Comparison of ENCODE assay signal across 8 mouse cellular contexts in the genomic region with DNA sequence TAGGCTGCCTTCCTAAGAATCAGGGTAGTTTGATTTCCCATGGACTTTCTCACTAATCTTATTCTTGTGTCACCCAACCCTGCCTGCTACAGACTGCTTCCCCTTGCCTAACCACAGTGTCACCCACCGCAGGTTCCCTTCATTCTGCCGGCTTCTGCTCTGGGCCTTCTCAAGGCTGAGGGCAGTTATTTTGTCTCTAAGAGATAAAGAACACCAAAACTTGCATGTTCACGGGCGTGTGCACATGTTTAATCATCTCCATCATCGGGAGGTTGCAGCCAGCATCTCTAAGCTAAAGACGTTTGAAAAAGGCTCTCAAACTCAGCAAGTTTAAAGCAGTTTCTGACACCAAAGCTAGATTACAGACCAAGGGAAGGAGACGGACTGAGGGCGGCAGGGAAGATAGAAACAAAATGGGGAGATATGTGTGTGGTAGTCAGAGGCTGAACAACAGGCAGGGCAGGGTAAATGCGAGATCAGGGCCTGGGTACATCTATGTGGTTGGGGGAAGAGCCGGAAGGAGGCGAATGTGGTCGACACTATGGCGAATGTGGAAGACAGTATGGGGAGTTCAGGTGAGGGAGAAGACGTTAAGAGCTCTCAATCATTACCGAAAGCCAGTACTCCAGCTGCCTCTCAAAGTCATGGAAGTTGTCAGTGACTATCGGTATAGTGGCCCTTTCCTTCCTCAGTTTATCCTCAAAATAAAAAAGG. TPM values are rescaled to one million over a fixed set of nuclear protein-coding genes. Genes with fewer than 3 reads are reported as not detected.
DNase-seq lines count a peak whose midpoint lies in the region; ATAC-seq and TF ChIP-seq lines count a peak whose summit lies in the region.

No protein-coding gene starts in this region.

- peak overlapping the region; percentile 91 for H3K9ac ChIP-seq in kidney, postnatal 0 days (ENCODE audit: low read depth, low read length)
- H3K9ac ChIP-seq in intestine, postnatal 0 days (ENCODE audit: low read depth, low read length) = peak overlapping the region; percentile 90
- H3K9ac ChIP-seq in midbrain, postnatal 0 days (replicated peaks; ENCODE audit: low read length, poor library complexity, severe bottlenecking) = peak overlapping the region; percentile 71; the same call in 1 of the 2 replicates

- no peak for TF ChIP-seq POLR2A in embryonic fibroblast, embryonic 13.5 days (IDR thresholded peaks at IDR 0.05; ENCODE audit: low read depth, low read length)

- WGBS in kidney, postnatal 0 days = 14% methylated on average over 16 of the region's 16 CpGs
- WGBS in intestine, postnatal 0 days = 7% methylated on average over 16 of the region's 16 CpGs
- 28% methylated on average over 16 of the region's 16 CpGs for WGBS in midbrain, postnatal 0 days

- peak overlapping the region; percentile 93 for H3K4me3 ChIP-seq in kidney, postnatal 0 days (replicated peaks; ENCODE audit: low read depth, low read length)
- peak overlapping the region; percentile 90 for H3K4me3 ChIP-seq in embryonic fibroblast, embryonic 13.5 days (ENCODE audit: insufficient read depth, low read length)
- H3K4me3 ChIP-seq in intestine, postnatal 0 days (ENCODE audit: low read depth, low read length) = peak overlapping the region; percentile 82
- H3K4me3 ChIP-seq in midbrain, postnatal 0 days (ENCODE audit: low read depth, low read length) = peak overlapping the region; percentile 69

- no peaks in the 10 kb centered on the region for H3K27me3 ChIP-seq in kidney, postnatal 0 days (ENCODE audit: insufficient read depth, low read length)
- no peaks in the 10 kb centered on the region for H3K27me3 ChIP-seq in intestine, postnatal 0 days (replicated peaks; ENCODE audit: control insufficient read depth, insufficient read depth, low read length)
- H3K27me3 ChIP-seq in midbrain, postnatal 0 days (ENCODE audit: insufficient read depth, low read length) = no peaks in the 10 kb centered on the region

- no peaks in the 10 kb centered on the region for H3K36me3 ChIP-seq in kidney, postnatal 0 days (ENCODE audit: insufficient read depth, low read length)
- 0 out of 2 replicates have a peak, but pooled peaks cover 3% of the 10 kb centered on the region for H3K36me3 ChIP-seq in intestine, postnatal 0 days (ENCODE audit: control insufficient read depth, insufficient read depth)
- no peaks in the 10 kb centered on the region for H3K36me3 ChIP-seq in midbrain, postnatal 0 days (ENCODE audit: insufficient read depth, low read length)

- no peaks in the 10 kb centered on the region for H3K9me3 ChIP-seq in kidney, postnatal 0 days (replicated peaks; ENCODE audit: low read length)
- H3K9me3 ChIP-seq in intestine, postnatal 0 days (ENCODE audit: control insufficient read depth) = no peaks in the 10 kb centered on the region
- H3K9me3 ChIP-seq in midbrain, postnatal 0 days (ENCODE audit: low read length) = no peaks in the 10 kb centered on the region

- H3K27ac ChIP-seq in kidney, postnatal 0 days = peak overlapping the region; percentile 99; the same call in 1 of the 2 replicates
- H3K27ac ChIP-seq in embryonic fibroblast, embryonic 13.5 days (ENCODE audit: insufficient read depth, low read length) = no peak overlapping the region
- H3K27ac ChIP-seq in intestine, postnatal 0 days (ENCODE audit: low read depth, low read length) = peak overlapping the region; percentile 100
- 0 out of 2 replicates have a peak overlapping the region, but pooled peaks have one; percentile 47 for H3K27ac ChIP-seq in midbrain, postnatal 0 days (ENCODE audit: low read depth, low read length)

- DNase-seq in kidney, postnatal 0 days (ENCODE audit: low spot score) = peak; percentile 7
- DNase-seq in kidney, adult 8-10 months = no peak
- DNase-seq in midbrain, postnatal 0 days (ENCODE audit: low spot score) = no peak
- DNase-seq in layer of hippocampus, adult 18-20 months (ENCODE audit: low spot score in 2 of 2) = no peak
- DNase-seq in embryo, embryonic 10.5 days (ENCODE audit: low spot score) = no peak
- DNase-seq in embryo, embryonic 11 days = no peak

- no peak for ATAC-seq in kidney, postnatal 0 days (replicated peaks; ENCODE audit: low FRiP score, low read depth)
- ATAC-seq in intestine, postnatal 0 days = no peak
- ATAC-seq in midbrain, postnatal 0 days (ENCODE audit: low FRiP score) = no peak

- peak overlapping the region; percentile 77 for H3K4me2 ChIP-seq in kidney, postnatal 0 days (ENCODE audit: low read length)
- H3K4me2 ChIP-seq in intestine, postnatal 0 days (replicated peaks; ENCODE audit: low read depth) = peak overlapping the region; percentile 88
- H3K4me2 ChIP-seq in midbrain, postnatal 0 days (ENCODE audit: low read depth, low read length, poor library complexity, severe bottlenecking) = peak overlapping the region; percentile 90

- no peak for TF ChIP-seq CTCF in kidney, postnatal 0 days (IDR thresholded peaks at IDR 0.05; ENCODE audit: low read depth)
- TF ChIP-seq CTCF in embryonic fibroblast, embryonic 13.5 days (IDR thresholded peaks at IDR 0.05; ENCODE audit: borderline replicate concordance, insufficient read depth, low read length) = no peak
- TF ChIP-seq CTCF in intestine, postnatal 0 days (IDR thresholded peaks at IDR 0.05; ENCODE audit: low read depth) = no peak
- TF ChIP-seq CTCF in midbrain, postnatal 0 days (IDR thresholded peaks at IDR 0.05) = no peak

- peaks cover 44% of the 10 kb centered on the region for H3K4me1 ChIP-seq in kidney, postnatal 0 days (replicated peaks; ENCODE audit: insufficient read depth, low read length)
- H3K4me1 ChIP-seq in embryonic fibroblast, embryonic 13.5 days (ENCODE audit: control insufficient read depth, insufficient read depth, low read length) = peaks cover 24% of the 10 kb centered on the region
- peaks cover 41% of the 10 kb centered on the region for H3K4me1 ChIP-seq in intestine, postnatal 0 days (replicated peaks; ENCODE audit: control insufficient read depth, insufficient read depth, low read length)
- H3K4me1 ChIP-seq in midbrain, postnatal 0 days (ENCODE audit: insufficient read depth, low read length) = peaks cover 3% of the 10 kb centered on the region; the same call in 1 of the 2 replicates

RNA-seq across cellular contexts. Expression of a gene that starts 7.0 kb away (rescaled TPM):
- 50.6 and 52.1 TPM in 2 replicates for polyA plus RNA-seq in kidney, postnatal 0 days (2015; fragmentation: Nextera tagmentation; extraction: Ambion mirVana)
- 63.8 and 66.2 TPM in 2 replicates for polyA plus RNA-seq in embryonic fibroblast, embryonic 13.5 days (2011; ENCODE audit: insufficient read length, low read depth, missing spikeins)
- 74.2 and 78.1 TPM in 2 replicates for polyA plus RNA-seq in intestine, postnatal 0 days (2015; fragmentation: Nextera tagmentation; extraction: Ambion mirVana)
- total RNA-seq in midbrain, postnatal 0 days (2014; rRNA removed) = 11.0 and 11.3 TPM in 2 replicates
- 15.8 and 17.2 TPM in 2 replicates for polyA plus RNA-seq in midbrain, postnatal 0 days (2015; fragmentation: Nextera tagmentation; extraction: Ambion mirVana)
- 10 to 100 TPM; 27.8 to 32.9 TPM for total RNA-seq in layer of hippocampus, adult 18-20 months (2021)

RNA-seq across cellular contexts. Expression of a gene that starts 18.8 kb away (rescaled TPM):
- 9.7 and 10.3 TPM in 2 replicates for polyA plus RNA-seq in kidney, postnatal 0 days (2015; fragmentation: Nextera tagmentation; extraction: Ambion mirVana)
- polyA plus RNA-seq in embryonic fibroblast, embryonic 13.5 days (2011; ENCODE audit: insufficient read length, low read depth, missing spikeins) = 20.5 and 27.6 TPM in 2 replicates
- 13.0 and 13.8 TPM in 2 replicates for polyA plus RNA-seq in intestine, postnatal 0 days (2015; fragmentation: Nextera tagmentation; extraction: Ambion mirVana)
- 26.6 and 30.7 TPM in 2 replicates for total RNA-seq in midbrain, postnatal 0 days (2014; rRNA removed)
- polyA plus RNA-seq in midbrain, postnatal 0 days (2015; fragmentation: Nextera tagmentation; extraction: Ambion mirVana) = 15.4 and 17.1 TPM in 2 replicates
- 10 to 100 TPM; 66.7 to 71.6 TPM for total RNA-seq in layer of hippocampus, adult 18-20 months (2021)

RNA-seq across cellular contexts. Expression of a gene that starts 38.8 kb away (rescaled TPM):
- polyA plus RNA-seq in kidney, postnatal 0 days (2015; fragmentation: Nextera tagmentation; extraction: Ambion mirVana) = 65.8 and 66.8 TPM in 2 replicates
- polyA plus RNA-seq in embryonic fibroblast, embryonic 13.5 days (2011; ENCODE audit: insufficient read length, low read depth, missing spikeins) = 50.4 and 70.0 TPM in 2 replicates
- polyA plus RNA-seq in intestine, postnatal 0 days (2015; fragmentation: Nextera tagmentation; extraction: Ambion mirVana) = 34.9 and 35.0 TPM in 2 replicates
- 56.6 TPM in 2 replicates for total RNA-seq in midbrain, postnatal 0 days (2014; rRNA removed)
- 51.7 and 54.9 TPM in 2 replicates for polyA plus RNA-seq in midbrain, postnatal 0 days (2015; fragmentation: Nextera tagmentation; extraction: Ambion mirVana)
- total RNA-seq in layer of hippocampus, adult 18-20 months (2021) = 10 to 100 TPM; 27.8 to 29.5 TPM

RNA-seq across cellular contexts. Expression of a gene that starts 38.9 kb away (rescaled TPM):
- 19.1 and 21.1 TPM in 2 replicates for polyA plus RNA-seq in kidney, postnatal 0 days (2015; fragmentation: Nextera tagmentation; extraction: Ambion mirVana)
- 79.6 and 80.3 TPM in 2 replicates for polyA plus RNA-seq in embryonic fibroblast, embryonic 13.5 days (2011; ENCODE audit: insufficient read length, low read depth, missing spikeins)
- 13.3 and 14.8 TPM in 2 replicates for polyA plus RNA-seq in intestine, postnatal 0 days (2015; fragmentation: Nextera tagmentation; extraction: Ambion mirVana)
- total RNA-seq in midbrain, postnatal 0 days (2014; rRNA removed) = 36.3 and 39.5 TPM in 2 replicates
- polyA plus RNA-seq in midbrain, postnatal 0 days (2015; fragmentation: Nextera tagmentation; extraction: Ambion mirVana) = 10.0 and 10.2 TPM in 2 replicates
- 10 to 100 TPM; 41.3 to 43.9 TPM for total RNA-seq in layer of hippocampus, adult 18-20 months (2021)
